Mouse (Mus musculus) embryo, embryonic 11.5 days (tissue): Measurements from ENCODE around the gene Dnajc11.

Experiments
- DNase-seq: peaks from one replicate; pipeline ENCODE4 v3.0.0-alpha.2; 2012; ENCODE audit warnings: low read depth, low spot score

The Dnajc11 gene

GRCm38 (mm10) chr4:152009076-152010051, 75.9 kb downstream of the Dnajc11 start:
- DNase-seq = no peak

GRCm38 (mm10) chr4:152010091-152010706, 76.7 kb downstream of the Dnajc11 start:
- DNase-seq = no peak

GRCm38 (mm10) chr4:152010707-152011134, 77.2 kb downstream of the Dnajc11 start:
- DNase-seq = no peak

- DNase-seq = no peak
These were observed 77.8 kb downstream of the Dnajc11 start for GRCm38 (mm10) chr4:152011171-152011760.

GRCm38 (mm10) chr4:152012109-152012508, 78.6 kb downstream of the Dnajc11 start:
- no peak for DNase-seq

GRCm38 (mm10) chr4:152013036-152013813, 79.7 kb downstream of the Dnajc11 start:
- DNase-seq = no peak

GRCm38 (mm10) chr4:152019073-152019472, 85.6 kb downstream of the Dnajc11 start:
- no peak for DNase-seq

- no peak for DNase-seq
These were observed 86.5 kb downstream of the Dnajc11 start for GRCm38 (mm10) chr4:152020024-152020423.

GRCm38 (mm10) chr4:152021568-152022097, 88.1 kb downstream of the Dnajc11 start:
- no peak for DNase-seq

- no peak for DNase-seq
These were observed 89.0 kb downstream of the Dnajc11 start for GRCm38 (mm10) chr4:152022506-152022905.

GRCm38 (mm10) chr4:152024525-152024924, 91.0 kb downstream of the Dnajc11 start:
- no peak for DNase-seq

- no peak for DNase-seq
These were observed 93.4 kb downstream of the Dnajc11 start for GRCm38 (mm10) chr4:152026751-152027508.

GRCm38 (mm10) chr4:152027524-152027923, 94.0 kb downstream of the Dnajc11 start, which contains the start of gene Zbtb48:
TSS of gene Zbtb48 (minus strand) at chr4:152027671.
- peak; percentile 93 for DNase-seq

GRCm38 (mm10) chr4:152028456-152028855, 95.0 kb downstream of the Dnajc11 start:
- DNase-seq = no peak

- no peak for DNase-seq
These were observed 95.6 kb downstream of the Dnajc11 start for GRCm38 (mm10) chr4:152029087-152029486.

- no peak for DNase-seq
These were observed 96.5 kb downstream of the Dnajc11 start for GRCm38 (mm10) chr4:152029997-152030396.
